Mouse (Mus musculus) megakaryocyte, embryonic 14.5 days (primary cell): Measurements from ENCODE around the gene Rad54l.

Experiments
- FLI1 ChIP-seq: IDR thresholded peaks from 2 replicates; pipeline ENCODE4 v1.6.1; 2012; ENCODE audit warnings: low read length, inconsistent platforms, mixed read lengths
- GATA1 ChIP-seq: IDR thresholded peaks from 3 replicates; pipeline ENCODE4 v1.6.1; 2012; ENCODE audit warnings: mixed read lengths, low read length, inconsistent platforms, borderline replicate concordance

DNA sequence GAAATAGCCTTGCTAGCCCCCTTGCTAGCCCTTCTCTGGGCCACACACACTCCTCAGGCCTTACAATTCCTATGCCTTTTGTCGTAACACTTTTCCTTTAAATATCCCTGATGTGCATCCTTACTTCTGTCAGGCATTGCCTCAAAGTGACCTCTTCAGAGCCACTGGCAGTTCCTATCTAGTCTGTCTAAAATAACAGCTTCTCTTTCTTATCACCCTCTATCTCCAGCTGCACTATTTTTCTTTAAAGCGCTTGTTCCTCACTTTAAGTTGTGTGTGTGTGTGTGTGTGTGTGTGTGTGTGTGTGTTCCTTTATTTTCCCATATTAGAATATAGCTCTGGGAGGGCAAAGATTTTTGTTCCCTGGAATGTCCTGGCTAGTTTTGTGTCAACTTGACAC, 76.9 kb downstream of the Rad54l start:
- TF ChIP-seq GATA1 (no peak), FLI1 (no peak)
